Mouse (Mus musculus) lung, postnatal 0 days (tissue): Measurements from ENCODE around the gene BC052040.

Experiments used
- CTCF ChIP-seq: IDR thresholded peaks from 2 replicates; pipeline ENCODE4 v1.5.1; 2016; ENCODE audit warnings: antibody characterized with exemption, mild to moderate bottlenecking
- EP300 ChIP-seq: IDR thresholded peaks from 2 replicates; pipeline ENCODE4 v1.6.1; 2016; ENCODE audit warnings: antibody characterized with exemption, mild to moderate bottlenecking, control low read depth

DNA sequence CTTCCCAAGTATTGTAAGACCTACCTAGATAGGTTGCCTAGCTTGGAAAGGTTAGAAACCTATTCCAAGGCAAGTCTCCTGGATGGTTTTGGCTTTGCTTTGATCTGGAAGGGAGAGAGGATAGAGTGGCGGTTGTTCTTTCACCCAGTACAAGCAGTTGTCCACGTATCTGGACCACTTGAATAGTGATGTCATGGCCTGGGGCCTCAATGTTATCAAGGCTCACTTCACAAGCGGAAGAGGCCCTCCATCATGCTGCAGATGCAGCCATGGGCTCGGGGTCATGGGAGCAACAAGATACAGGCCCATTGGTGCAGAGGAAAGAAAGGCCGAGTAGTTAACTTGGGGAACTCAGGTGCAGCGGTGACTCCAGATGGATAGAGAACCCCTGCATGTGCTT lies 147.1 kb downstream of the BC052040 start:
- no peak for TF ChIP-seq CTCF
- no peak for TF ChIP-seq EP300
